Mouse (Mus musculus): Measurements from ENCODE around the gene Caml. TPM values are rescaled to one million over a fixed set of nuclear protein-coding genes. Genes with fewer than 3 reads are reported as not detected.
"Not testable (repeated sequence)": the region's sequence is repeated elsewhere in the genome, so short reads cannot be mapped to it uniquely, and the experiment has no call there.

Gene Caml
- 10 to 100 TPM; 27.4 to 28.4 TPM for total RNA-seq (2021)
- long read RNA-seq, experiment 1, transcript Caml-201 (4 exons, 1,382 nt) = major isoform, 29 of 31 reads
- long read RNA-seq, experiment 1, partial matches to known transcripts = 1 of 31 reads
- long read RNA-seq, experiment 1, other reads (novel, unspliced or antisense) = 0 of 31 reads
- long read RNA-seq, experiment 2, transcript Caml-201 (4 exons, 1,382 nt) = major isoform, 18 of 21 reads
- long read RNA-seq, experiment 2, partial matches to known transcripts = 1 of 21 reads
- long read RNA-seq, experiment 2, other reads (novel, unspliced or antisense) = 0 of 21 reads

GRCm38 (mm10) chr13:55622649-55623541 lies at the start of gene Caml:
Gene Caml, plus strand, starts transcription at chr13:55623005.
- DNase-seq = peak; percentile 91

GRCm38 (mm10) chr13:55573432-55573831 lies 49.4 kb upstream of the Caml start, which contains the start of gene Tmed9:
Gene Tmed9, plus strand, starts transcription at chr13:55573732.
- DNase-seq = no peak

- DNase-seq = no peak
Observed at GRCm38 (mm10) chr13:55574321-55574720, 48.5 kb upstream of the Caml start.

GRCm38 (mm10) chr13:55575932-55576331 lies 46.9 kb upstream of the Caml start:
- DNase-seq = no peak

GRCm38 (mm10) chr13:55576872-55577271 lies 45.9 kb upstream of the Caml start:
- DNase-seq = not testable (repeated sequence)

- no peak for DNase-seq
Observed at GRCm38 (mm10) chr13:55578086-55578485, 44.7 kb upstream of the Caml start.

- no peak for DNase-seq
Observed at GRCm38 (mm10) chr13:55591961-55592490, 30.8 kb upstream of the Caml start.

GRCm38 (mm10) chr13:55592512-55593253 lies 30.1 kb upstream of the Caml start:
- peak; percentile 98 for DNase-seq

GRCm38 (mm10) chr13:55593254-55593747 lies 29.5 kb upstream of the Caml start:
- no peak for DNase-seq

GRCm38 (mm10) chr13:55595375-55595774 lies 27.4 kb upstream of the Caml start:
- DNase-seq = peak; percentile 69

GRCm38 (mm10) chr13:55596802-55597201 lies 26.0 kb upstream of the Caml start:
- DNase-seq = no peak

GRCm38 (mm10) chr13:55599566-55600540 lies 23.0 kb upstream of the Caml start, which contains the start of gene B4galt7:
Gene B4galt7, plus strand, starts transcription at chr13:55599896.
- DNase-seq = peak; percentile 96

- no peak for DNase-seq
Observed at GRCm38 (mm10) chr13:55600657-55601056, 22.1 kb upstream of the Caml start.

- DNase-seq = peak; percentile 91
Observed at GRCm38 (mm10) chr13:55601611-55602010, 21.2 kb upstream of the Caml start.

GRCm38 (mm10) chr13:55604606-55605005 lies 18.2 kb upstream of the Caml start:
- DNase-seq = no peak

- no peak for DNase-seq
Observed at GRCm38 (mm10) chr13:55606899-55607623, 15.7 kb upstream of the Caml start.

- DNase-seq = no peak
Observed at GRCm38 (mm10) chr13:55607624-55608006, 15.2 kb upstream of the Caml start.

GRCm38 (mm10) chr13:55611996-55612395 lies 10.8 kb upstream of the Caml start:
- DNase-seq = no peak

GRCm38 (mm10) chr13:55613471-55613870 lies 9.3 kb upstream of the Caml start:
- no peak for DNase-seq

GRCm38 (mm10) chr13:55619328-55619727 lies 3.5 kb upstream of the Caml start:
- DNase-seq = no peak

Measured in adrenal gland, postnatal 10 days (tissue).